Mouse (Mus musculus): ENCODE results near the gene Tbce. TPM values are rescaled to one million over a fixed set of nuclear protein-coding genes. Genes with fewer than 3 reads are reported as not detected.

The Tbce gene
- total and polyA plus RNA-seq, 3 experiments: 2.6 to 88.8 (median 56.1) TPM

DNA sequence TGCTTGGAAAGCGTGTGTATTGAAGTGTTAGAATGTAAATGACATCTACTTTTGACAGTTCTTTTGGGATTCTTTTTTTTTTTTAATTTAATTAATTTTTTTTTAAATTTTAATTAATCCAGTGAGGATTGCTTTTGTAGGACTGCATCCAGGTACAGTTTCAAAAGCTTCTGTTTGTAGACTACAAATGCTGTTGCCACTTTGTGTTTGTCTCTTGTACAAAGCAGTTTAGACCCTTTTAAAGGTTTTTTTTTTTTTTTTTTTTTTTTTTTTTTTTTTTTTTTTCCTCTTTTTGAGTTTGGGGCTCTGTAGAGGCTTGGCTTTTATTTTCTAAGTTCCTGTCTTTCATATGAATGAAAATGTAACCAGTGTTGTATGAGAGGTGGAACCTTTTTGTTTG is 26.3 kb upstream of the Tbce start:
- ATAC-seq (ENCODE audit: extremely low read depth, insufficient number of reproducible peaks, low FRiP score, poor library complexity, severe bottlenecking): no peak
- Histone ChIP-seq H3K27me3 (ENCODE audit: insufficient read depth, low read length) (no peaks in the 10 kb centered on the region), H3K36me3 (replicated peaks) (peaks cover 37% of the 10 kb centered on the region), H3K9me3 (replicated peaks) (no peaks in the 10 kb centered on the region), H3K4me3 (ENCODE audit: low read depth, low read length) (no peak overlapping the region), H3K4me1 (ENCODE audit: insufficient read depth, low read depth, low read length) (peaks cover 26% of the 10 kb centered on the region)
- no peak for DNase-seq (ENCODE audit: low spot score)
- TF ChIP-seq GATA1 (IDR thresholded peaks at IDR 0.05; ENCODE audit: borderline replicate concordance, low read length): no peak
- TF ChIP-seq CTCF (IDR thresholded peaks at IDR 0.05; ENCODE audit: low read depth, low read length): no peak
- no peak for TF ChIP-seq POLR2AphosphoS5 (IDR thresholded peaks at IDR 0.05; ENCODE audit: insufficient replicate concordance, low read depth, low read length)
- TF ChIP-seq GATA2 (IDR thresholded peaks at IDR 0.05; ENCODE audit: borderline replicate concordance, low read depth, low read length): no peak
- TF ChIP-seq TAL1 (conservative IDR thresholded peaks at IDR 0.05; ENCODE audit: low read depth, low read length): no peak

DNA sequence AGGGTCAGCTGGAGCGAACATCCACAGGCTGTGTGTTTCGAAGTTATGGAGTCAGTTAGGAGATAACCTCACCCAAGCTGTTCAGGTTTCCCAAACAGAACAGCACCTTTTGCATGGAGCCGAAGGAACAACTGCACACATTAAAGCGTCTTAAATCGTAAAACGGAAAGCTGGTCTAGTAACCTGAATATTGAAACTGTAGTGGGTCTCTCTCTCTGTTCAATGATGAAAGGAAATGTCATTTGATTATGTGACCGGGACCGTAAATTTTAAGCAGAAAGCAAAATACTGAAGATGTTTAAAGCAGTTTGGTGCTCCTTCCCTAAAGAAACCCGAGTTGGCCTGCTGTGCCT is 25.6 kb upstream of the Tbce start:
- DNase-seq (ENCODE audit: low spot score) (no peak), ATAC-seq (ENCODE audit: extremely low read depth, insufficient number of reproducible peaks, low FRiP score, poor library complexity, severe bottlenecking) (no peak)
- TF ChIP-seq CTCF (IDR thresholded peaks at IDR 0.05; ENCODE audit: low read depth, low read length) (no peak), GATA1 (IDR thresholded peaks at IDR 0.05; ENCODE audit: borderline replicate concordance, low read length) (no peak), GATA2 (IDR thresholded peaks at IDR 0.05; ENCODE audit: borderline replicate concordance, low read depth, low read length) (no peak), TAL1 (conservative IDR thresholded peaks at IDR 0.05; ENCODE audit: low read depth, low read length) (no peak), POLR2AphosphoS5 (IDR thresholded peaks at IDR 0.05; ENCODE audit: insufficient replicate concordance, low read depth, low read length) (no peak)
- H3K27me3 ChIP-seq (ENCODE audit: insufficient read depth, low read length): no peaks in the 10 kb centered on the region
- peaks cover 28% of the 10 kb centered on the region for H3K4me1 ChIP-seq (ENCODE audit: insufficient read depth, low read depth, low read length)
- peak overlapping the region; percentile 87 for H3K4me3 ChIP-seq (ENCODE audit: low read depth, low read length)
- no peaks in the 10 kb centered on the region for H3K9me3 ChIP-seq (replicated peaks)
- peaks cover 39% of the 10 kb centered on the region for H3K36me3 ChIP-seq (replicated peaks)

DNA sequence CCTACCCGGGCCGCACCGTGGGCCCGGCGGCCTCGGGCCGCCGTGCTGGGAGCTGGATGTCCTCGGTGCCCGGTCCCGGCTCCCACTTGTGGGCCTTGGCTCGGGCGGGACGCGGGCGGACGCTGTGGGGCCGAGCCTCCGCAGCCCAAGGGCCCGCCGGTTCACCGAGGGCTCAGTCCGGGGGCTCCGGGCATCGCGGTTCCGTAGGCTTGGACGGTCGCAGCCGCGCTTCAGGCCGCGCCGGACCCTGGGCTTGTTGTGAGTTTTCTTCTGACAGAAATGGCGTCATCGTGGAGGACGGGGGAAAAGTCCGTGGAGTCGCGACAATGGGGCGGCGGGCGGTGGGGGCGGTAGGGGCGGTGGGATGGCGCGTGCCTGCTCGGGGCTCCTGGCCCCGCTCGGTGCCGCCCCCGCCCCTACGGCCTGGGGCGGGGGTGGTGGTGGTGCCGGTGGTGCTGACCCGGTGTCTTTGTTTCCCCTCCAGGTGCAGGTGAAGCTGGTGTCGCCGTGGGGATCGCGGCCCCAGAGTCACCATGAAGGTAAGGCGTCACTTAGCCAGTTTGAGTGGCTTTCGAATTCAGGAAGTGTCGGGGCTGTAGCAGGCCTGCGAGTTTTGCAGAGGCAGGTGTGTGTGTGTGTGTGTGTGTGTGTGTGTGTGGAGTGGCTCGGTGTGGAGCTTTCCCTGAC is 25.0 kb upstream of the Tbce start:
- Histone ChIP-seq H3K4me3 (ENCODE audit: low read depth, low read length) (peak overlapping the region; percentile 87), H3K27me3 (ENCODE audit: insufficient read depth, low read length) (no peaks in the 10 kb centered on the region), H3K4me1 (ENCODE audit: insufficient read depth, low read depth, low read length) (peaks cover 28% of the 10 kb centered on the region), H3K9me3 (replicated peaks) (no peaks in the 10 kb centered on the region), H3K36me3 (replicated peaks) (peaks cover 38% of the 10 kb centered on the region)
- DNase-seq (ENCODE audit: low spot score) (peak; percentile 40), ATAC-seq (ENCODE audit: extremely low read depth, insufficient number of reproducible peaks, low FRiP score, poor library complexity, severe bottlenecking) (no peak)
- no peak for TF ChIP-seq GATA1 (IDR thresholded peaks at IDR 0.05; ENCODE audit: borderline replicate concordance, low read length)
- no peak for TF ChIP-seq TAL1 (conservative IDR thresholded peaks at IDR 0.05; ENCODE audit: low read depth, low read length)
- no peak for TF ChIP-seq CTCF (IDR thresholded peaks at IDR 0.05; ENCODE audit: low read depth, low read length)

DNA sequence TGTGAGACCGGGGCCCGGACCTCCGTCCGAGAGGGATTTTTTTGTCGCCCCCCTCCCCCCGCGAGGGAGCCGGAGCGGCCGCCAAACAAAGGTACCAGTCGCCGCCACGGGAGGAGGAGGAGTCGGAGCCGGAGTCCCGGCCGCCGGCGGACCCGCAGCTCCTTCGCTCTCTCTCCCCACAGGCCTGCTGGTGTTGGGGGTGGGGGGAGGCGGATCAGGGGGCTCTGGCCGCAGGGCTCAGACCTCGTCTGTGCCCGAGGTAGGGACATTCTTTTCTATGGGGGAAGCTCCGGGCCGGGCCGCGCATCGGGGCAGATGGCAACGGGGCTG is 24.5 kb upstream of the Tbce start:
- Histone ChIP-seq H3K36me3 (replicated peaks) (peaks cover 39% of the 10 kb centered on the region), H3K27me3 (ENCODE audit: insufficient read depth, low read length) (no peaks in the 10 kb centered on the region), H3K4me3 (ENCODE audit: low read depth, low read length) (peak overlapping the region; percentile 87), H3K9me3 (replicated peaks) (no peaks in the 10 kb centered on the region), H3K4me1 (ENCODE audit: insufficient read depth, low read depth, low read length) (peaks cover 26% of the 10 kb centered on the region)
- TF ChIP-seq TAL1 (conservative IDR thresholded peaks at IDR 0.05; ENCODE audit: low read depth, low read length) (no peak), GATA2 (IDR thresholded peaks at IDR 0.05; ENCODE audit: borderline replicate concordance, low read depth, low read length) (no peak), POLR2AphosphoS5 (IDR thresholded peaks at IDR 0.05; ENCODE audit: insufficient replicate concordance, low read depth, low read length) (no peak), GATA1 (IDR thresholded peaks at IDR 0.05; ENCODE audit: borderline replicate concordance, low read length) (no peak), CTCF (IDR thresholded peaks at IDR 0.05; ENCODE audit: low read depth, low read length) (no peak)
- DNase-seq (ENCODE audit: low spot score) (no peak), ATAC-seq (ENCODE audit: extremely low read depth, insufficient number of reproducible peaks, low FRiP score, poor library complexity, severe bottlenecking) (no peak)

- peaks cover 36% of the 10 kb centered on the region for H3K36me3 ChIP-seq (replicated peaks)
- H3K27me3 ChIP-seq (ENCODE audit: insufficient read depth, low read length): no peaks in the 10 kb centered on the region
- H3K9me3 ChIP-seq (replicated peaks): no peaks in the 10 kb centered on the region
- TF ChIP-seq GATA1 (IDR thresholded peaks at IDR 0.05; ENCODE audit: borderline replicate concordance, low read length) (no peak), TAL1 (conservative IDR thresholded peaks at IDR 0.05; ENCODE audit: low read depth, low read length) (no peak), GATA2 (IDR thresholded peaks at IDR 0.05; ENCODE audit: borderline replicate concordance, low read depth, low read length) (no peak), CTCF (IDR thresholded peaks at IDR 0.05; ENCODE audit: low read depth, low read length) (no peak), POLR2AphosphoS5 (IDR thresholded peaks at IDR 0.05; ENCODE audit: insufficient replicate concordance, low read depth, low read length) (no peak)
- DNase-seq (ENCODE audit: low spot score) (peak; percentile 89), ATAC-seq (ENCODE audit: extremely low read depth, insufficient number of reproducible peaks, low FRiP score, poor library complexity, severe bottlenecking) (peak; percentile 98)
- H3K4me3 ChIP-seq (ENCODE audit: low read depth, low read length): peak within 1 kb of the TSS; percentile 87
- peaks cover 24% of the 10 kb centered on the region for H3K4me1 ChIP-seq (ENCODE audit: insufficient read depth, low read depth, low read length)
Observed at GRCm38 (mm10) chr13:14063013-14063941, 23.8 kb upstream of the Tbce start, which contains the start of the genes Arid4b and Ggps1. Gene Arid4b, plus strand, starts transcription at chr13:14063232. Gene Ggps1, minus strand, starts transcription at chr13:14063488.

Data from G1E (cell line).